Mouse (Mus musculus): ENCODE results near the gene Rnf7. TPM values are rescaled to one million over a fixed set of nuclear protein-coding genes. Genes with fewer than 3 reads are reported as not detected.

Gene Rnf7
- total and polyA plus RNA-seq, 2 experiments from 2014 or later = 217 to 267 TPM

- H3K27ac ChIP-seq (ENCODE audit: low read depth, low read length) = no peak overlapping the region
- no peaks in the 10 kb centered on the region for H3K27me3 ChIP-seq (ENCODE audit: insufficient read depth, low read length)
- H3K9me3 ChIP-seq (ENCODE audit: low read length) = no peaks in the 10 kb centered on the region
- no peak overlapping the region for H3K9ac ChIP-seq (replicated peaks; ENCODE audit: low read length, poor library complexity, severe bottlenecking)
- H3K4me3 ChIP-seq (ENCODE audit: low read depth, low read length) = no peak overlapping the region
- no peak overlapping the region for H3K4me2 ChIP-seq (ENCODE audit: low read depth, low read length, poor library complexity, severe bottlenecking)
- DNase-seq (ENCODE audit: low spot score) = no peak
- H3K36me3 ChIP-seq (ENCODE audit: insufficient read depth, low read length) = no peaks in the 10 kb centered on the region
- WGBS = 81% methylated on average over 4 of the region's 4 CpGs
- no peak for TF ChIP-seq CTCF (IDR thresholded peaks at IDR 0.05)
- H3K4me1 ChIP-seq (ENCODE audit: insufficient read depth, low read length) = no peaks in the 10 kb centered on the region
- no peak for ATAC-seq (ENCODE audit: low FRiP score)
Measured at GRCm38 (mm10) chr9:96445351-96445750, 33.1 kb downstream of the Rnf7 start.

GRCm38 (mm10) chr9:96442081-96442480 lies 36.4 kb downstream of the Rnf7 start:
- WGBS = 16% methylated on average over 10 of the region's 10 CpGs
- TF ChIP-seq CTCF (IDR thresholded peaks at IDR 0.05) = no peak
- DNase-seq (ENCODE audit: low spot score) = no peak

GRCm38 (mm10) chr9:96438334-96438871 lies 40.1 kb downstream of the Rnf7 start:
- no peaks in the 10 kb centered on the region for H3K36me3 ChIP-seq (ENCODE audit: insufficient read depth, low read length)
- peak; percentile 28 for DNase-seq (ENCODE audit: low spot score)
- ATAC-seq (ENCODE audit: low FRiP score) = peak; percentile 29; the same call in 1 of the 2 replicates
- peak overlapping the region; percentile 77 for H3K27ac ChIP-seq (ENCODE audit: low read depth, low read length)
- peaks cover 5% of the 10 kb centered on the region for H3K4me1 ChIP-seq (ENCODE audit: insufficient read depth, low read length)
- H3K4me2 ChIP-seq (ENCODE audit: low read depth, low read length, poor library complexity, severe bottlenecking) = peak overlapping the region; percentile 63
- 7% methylated on average over 8 of the region's 8 CpGs for WGBS
- no peak for TF ChIP-seq CTCF (IDR thresholded peaks at IDR 0.05)
- H3K27me3 ChIP-seq (ENCODE audit: insufficient read depth, low read length) = no peaks in the 10 kb centered on the region
- peak overlapping the region; percentile 36 for H3K4me3 ChIP-seq (ENCODE audit: low read depth, low read length)
- H3K9ac ChIP-seq (replicated peaks; ENCODE audit: low read length, poor library complexity, severe bottlenecking) = peak overlapping the region; percentile 65
- no peaks in the 10 kb centered on the region for H3K9me3 ChIP-seq (ENCODE audit: low read length)

More at GRCm38 (mm10) chr9:96442081-96442480, 36.4 kb downstream of the Rnf7 start:
- Histone ChIP-seq H3K4me1 (ENCODE audit: insufficient read depth, low read length) (peaks cover 5% of the 10 kb centered on the region), H3K36me3 (ENCODE audit: insufficient read depth, low read length) (no peaks in the 10 kb centered on the region), H3K9me3 (ENCODE audit: low read length) (no peaks in the 10 kb centered on the region), H3K27me3 (ENCODE audit: insufficient read depth, low read length) (no peaks in the 10 kb centered on the region), H3K9ac (replicated peaks; ENCODE audit: low read length, poor library complexity, severe bottlenecking) (no peak overlapping the region), H3K4me3 (ENCODE audit: low read depth, low read length) (no peak overlapping the region), H3K4me2 (ENCODE audit: low read depth, low read length, poor library complexity, severe bottlenecking) (no peak overlapping the region), H3K27ac (ENCODE audit: low read depth, low read length) (no peak overlapping the region)
- ATAC-seq (ENCODE audit: low FRiP score) = no peak

GRCm38 (mm10) chr9:96437805-96438333 lies 40.6 kb downstream of the Rnf7 start:
- H3K4me1 ChIP-seq (ENCODE audit: insufficient read depth, low read length) = peaks cover 5% of the 10 kb centered on the region
- H3K4me2 ChIP-seq (ENCODE audit: low read depth, low read length, poor library complexity, severe bottlenecking) = peak overlapping the region; percentile 63
- ATAC-seq (ENCODE audit: low FRiP score) (peak; percentile 69), DNase-seq (ENCODE audit: low spot score) (peak; percentile 62)
- H3K27ac ChIP-seq (ENCODE audit: low read depth, low read length) = peak overlapping the region; percentile 77
- 1% methylated on average over 25 of the region's 25 CpGs for WGBS
- peak overlapping the region; percentile 36 for H3K4me3 ChIP-seq (ENCODE audit: low read depth, low read length)
- no peaks in the 10 kb centered on the region for H3K9me3 ChIP-seq (ENCODE audit: low read length)
- no peaks in the 10 kb centered on the region for H3K27me3 ChIP-seq (ENCODE audit: insufficient read depth, low read length)
- TF ChIP-seq CTCF (IDR thresholded peaks at IDR 0.05) = 0 out of 2 replicates have a peak, but pooled peaks have one; percentile 26
- H3K36me3 ChIP-seq (ENCODE audit: insufficient read depth, low read length) = no peaks in the 10 kb centered on the region
- H3K9ac ChIP-seq (replicated peaks; ENCODE audit: low read length, poor library complexity, severe bottlenecking) = peak overlapping the region; percentile 65

GRCm38 (mm10) chr9:96436901-96437804 lies 41.3 kb downstream of the Rnf7 start:
- no peaks in the 10 kb centered on the region for H3K9me3 ChIP-seq (ENCODE audit: low read length)
- ATAC-seq (ENCODE audit: low FRiP score) (peak; percentile 62), DNase-seq (ENCODE audit: low spot score) (peak; percentile 63)
- H3K9ac ChIP-seq (replicated peaks; ENCODE audit: low read length, poor library complexity, severe bottlenecking) = peak overlapping the region; percentile 65
- peak overlapping the region; percentile 77 for H3K27ac ChIP-seq (ENCODE audit: low read depth, low read length)
- peak overlapping the region; percentile 63 for H3K4me2 ChIP-seq (ENCODE audit: low read depth, low read length, poor library complexity, severe bottlenecking)
- peaks cover 5% of the 10 kb centered on the region for H3K4me1 ChIP-seq (ENCODE audit: insufficient read depth, low read length)
- peak overlapping the region; percentile 36 for H3K4me3 ChIP-seq (ENCODE audit: low read depth, low read length)
- TF ChIP-seq CTCF (IDR thresholded peaks at IDR 0.05) = no peak
- no peaks in the 10 kb centered on the region for H3K36me3 ChIP-seq (ENCODE audit: insufficient read depth, low read length)
- H3K27me3 ChIP-seq (ENCODE audit: insufficient read depth, low read length) = no peaks in the 10 kb centered on the region
- 5% methylated on average over 28 of the region's 28 CpGs for WGBS
